Mouse (Mus musculus) megakaryocyte-erythroid progenitor cell, adult 5-6 weeks (primary cell): ENCODE results near the gene St6galnac3. TPM values are rescaled to one million over a fixed set of nuclear protein-coding genes. Genes with fewer than 3 reads are reported as not detected.
A peak's percentile ranks its signal among the peaks of the same experiment; 100 is the strongest.

ENCODE experiments used
- ATAC-seq: replicated peaks from 2 replicates; pipeline ENCODE4 v1.8.0; 2016; ENCODE audit warnings: mild to moderate bottlenecking, inconsistent platforms; ENCODE audit not compliant: severe bottlenecking, poor library complexity, low FRiP score, low TSS enrichment
- total RNA-seq, 2 experiments: library from RNA; stranded (forward) in 1 of 2; stranded (reverse) in 1 of 2; fragments of 200-1000, 215-1000 nt in 1 of 2; fragments of >200 nt in 1 of 2; fragmentation: Nextera tagmentation in 1 of 2; gene quantifications; 2 replicates each; pipeline ENCODE4 v1.2.3; 2014 to 2017

Gene St6galnac3
- total RNA-seq, 2 experiments from 2014 or later = 17.2 to 19.6 TPM

GRCm38 (mm10) chr3:153348797-153349465 is 376.0 kb downstream of the St6galnac3 start:
- ATAC-seq = 0 out of 2 replicates have a peak, but pooled peaks have one; percentile 22

- ATAC-seq = no peak
These were observed 380.0 kb downstream of the St6galnac3 start for GRCm38 (mm10) chr3:153344979-153345378.

DNA sequence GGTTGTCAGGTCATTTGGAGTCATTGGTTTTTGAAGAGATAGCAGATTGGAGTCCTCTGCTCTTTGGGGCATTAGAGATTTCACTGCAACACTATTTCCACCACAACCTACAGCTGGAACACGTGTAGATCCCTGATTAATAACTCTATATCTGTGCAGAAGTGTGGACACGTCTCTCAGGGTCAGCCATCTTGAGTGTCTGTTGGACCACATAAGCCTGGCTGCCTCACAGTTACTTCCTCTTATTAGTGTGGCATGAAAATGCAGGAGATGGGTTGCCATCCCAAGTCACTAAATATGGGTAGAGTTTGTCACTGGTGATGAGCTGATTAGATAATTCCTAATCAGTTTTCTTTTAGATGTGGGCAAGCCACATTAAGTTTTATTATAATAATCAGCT is 385.0 kb downstream of the St6galnac3 start:
- ATAC-seq = no peak

- no peak for ATAC-seq
These were observed 385.9 kb downstream of the St6galnac3 start for GRCm38 (mm10) chr3:153339091-153339490.

- no peak for ATAC-seq
These were observed 387.2 kb downstream of the St6galnac3 start for GRCm38 (mm10) chr3:153337779-153338178.

DNA sequence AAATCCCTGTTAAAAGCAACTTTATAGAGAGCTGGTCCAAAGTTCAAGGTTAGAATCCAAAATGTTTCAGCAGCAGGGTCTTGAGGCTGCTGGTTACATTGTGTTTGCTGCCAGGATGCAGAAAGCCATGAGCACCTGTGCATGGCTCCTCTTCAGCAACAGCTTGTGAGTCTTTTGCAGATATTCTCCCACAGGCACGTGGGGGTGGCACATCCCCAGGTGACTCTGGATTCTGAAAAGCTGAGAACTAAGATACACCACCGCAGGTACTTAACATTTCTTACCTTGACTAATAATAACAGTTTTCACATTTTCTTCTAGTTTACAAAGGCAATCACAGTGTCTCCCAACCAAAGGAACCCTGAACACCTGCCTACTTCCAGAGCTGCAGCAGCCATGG is 387.8 kb downstream of the St6galnac3 start:
- no peak for ATAC-seq

- no peak for ATAC-seq
These were observed 390.7 kb downstream of the St6galnac3 start for GRCm38 (mm10) chr3:153334152-153334825.

- ATAC-seq = no peak
These were observed 400.7 kb downstream of the St6galnac3 start for GRCm38 (mm10) chr3:153324307-153324706.

GRCm38 (mm10) chr3:153323446-153323845 is 401.5 kb downstream of the St6galnac3 start:
- no peak for ATAC-seq

DNA sequence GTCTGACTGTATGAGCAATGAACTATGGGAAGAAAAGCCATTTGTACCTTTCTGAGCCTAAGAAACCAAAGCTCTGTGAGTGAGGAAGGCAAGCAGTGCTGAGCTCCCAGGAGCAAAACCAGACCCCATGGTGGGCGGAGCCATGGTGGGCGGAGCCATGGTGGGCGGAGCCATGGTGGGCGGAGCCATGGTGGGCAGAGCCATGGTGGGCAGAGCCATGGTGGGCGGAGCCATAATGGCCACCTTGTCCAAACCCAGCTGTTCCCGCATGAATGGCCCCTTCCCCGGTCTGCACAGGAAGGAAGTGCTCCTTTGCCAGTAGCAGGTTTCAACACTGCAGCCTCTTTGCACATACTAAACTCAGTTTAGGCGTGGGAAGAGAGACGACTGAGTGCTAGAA is 411.4 kb downstream of the St6galnac3 start:
- 0 out of 2 replicates have a peak, but pooled peaks have one; percentile 55 for ATAC-seq

DNA sequence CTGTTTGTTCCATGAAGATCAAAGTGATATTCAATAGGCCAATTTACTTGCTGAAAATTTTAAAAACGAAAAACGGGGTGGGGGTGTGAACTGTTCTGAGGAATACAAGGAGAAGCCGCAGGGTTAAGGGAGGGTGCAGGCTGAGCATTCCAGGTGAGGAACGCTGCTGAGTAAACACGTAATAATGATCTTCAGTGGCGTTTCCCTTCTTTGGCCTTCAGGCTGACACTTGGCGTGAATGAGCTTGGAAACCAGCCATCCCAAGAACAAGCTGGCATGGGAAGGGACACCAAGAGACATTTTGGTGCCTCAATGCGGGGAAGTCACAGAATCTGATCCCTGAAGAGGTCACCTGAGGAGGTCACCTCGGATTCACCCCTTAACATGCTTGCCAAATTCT is 411.8 kb downstream of the St6galnac3 start:
- ATAC-seq = no peak

DNA sequence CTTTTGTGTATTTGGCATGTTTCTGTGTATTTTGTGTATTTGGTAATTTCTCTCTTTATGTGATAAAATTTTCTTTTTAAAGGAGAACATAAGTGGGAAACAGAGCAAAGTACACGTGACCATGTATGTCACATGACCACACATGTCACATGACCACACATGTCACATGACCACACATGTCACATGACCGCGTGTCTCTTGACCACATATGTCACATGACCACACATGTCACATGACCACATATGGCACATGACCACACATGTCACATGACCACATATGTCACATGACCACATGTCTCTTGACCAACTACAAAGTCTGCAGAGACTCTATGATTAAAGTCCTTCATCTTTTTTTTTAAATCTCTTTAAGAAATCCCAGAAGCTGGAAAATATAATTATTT is 413.0 kb downstream of the St6galnac3 start:
- no peak for ATAC-seq

DNA sequence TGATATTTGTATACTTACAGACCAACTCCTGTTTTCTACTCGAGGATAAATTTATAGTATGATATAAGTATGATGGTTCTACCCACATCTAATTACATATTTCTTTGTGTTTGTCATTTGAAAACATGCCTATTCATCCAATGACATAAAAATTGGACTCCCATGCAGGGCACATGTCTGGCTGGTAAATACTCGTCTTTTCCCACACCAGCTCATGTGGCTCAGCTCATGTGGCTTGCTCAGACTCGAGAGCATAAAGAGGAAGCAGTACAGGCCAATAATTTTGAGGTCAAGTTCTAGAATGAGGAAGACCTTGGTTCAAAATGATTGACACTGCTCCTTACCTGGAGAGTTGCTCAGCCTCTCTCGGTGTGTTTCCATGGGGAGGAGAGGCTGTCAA is 416.6 kb downstream of the St6galnac3 start:
- no peak for ATAC-seq

DNA sequence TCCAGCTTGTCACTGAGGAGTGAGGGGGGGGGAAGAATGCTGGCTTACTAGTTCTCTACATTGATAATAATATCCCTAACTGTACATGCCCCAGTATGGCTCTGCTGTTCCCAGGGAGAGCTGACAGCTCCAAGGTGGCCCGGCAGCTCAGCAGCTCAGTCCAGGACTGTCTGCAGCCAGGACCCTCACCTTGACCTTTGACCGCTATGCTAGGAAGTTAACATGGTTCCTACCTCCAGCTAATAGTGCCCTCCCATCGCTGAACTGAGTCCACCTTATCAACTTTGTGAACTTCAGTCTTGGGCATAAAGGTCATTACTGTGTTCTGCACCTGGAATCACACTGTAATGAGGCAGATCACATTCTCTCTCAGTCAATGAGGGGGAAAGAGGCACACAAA is 419.8 kb downstream of the St6galnac3 start:
- ATAC-seq = no peak

- no peak for ATAC-seq
These were observed 422.6 kb downstream of the St6galnac3 start for GRCm38 (mm10) chr3:153302376-153302775.

DNA sequence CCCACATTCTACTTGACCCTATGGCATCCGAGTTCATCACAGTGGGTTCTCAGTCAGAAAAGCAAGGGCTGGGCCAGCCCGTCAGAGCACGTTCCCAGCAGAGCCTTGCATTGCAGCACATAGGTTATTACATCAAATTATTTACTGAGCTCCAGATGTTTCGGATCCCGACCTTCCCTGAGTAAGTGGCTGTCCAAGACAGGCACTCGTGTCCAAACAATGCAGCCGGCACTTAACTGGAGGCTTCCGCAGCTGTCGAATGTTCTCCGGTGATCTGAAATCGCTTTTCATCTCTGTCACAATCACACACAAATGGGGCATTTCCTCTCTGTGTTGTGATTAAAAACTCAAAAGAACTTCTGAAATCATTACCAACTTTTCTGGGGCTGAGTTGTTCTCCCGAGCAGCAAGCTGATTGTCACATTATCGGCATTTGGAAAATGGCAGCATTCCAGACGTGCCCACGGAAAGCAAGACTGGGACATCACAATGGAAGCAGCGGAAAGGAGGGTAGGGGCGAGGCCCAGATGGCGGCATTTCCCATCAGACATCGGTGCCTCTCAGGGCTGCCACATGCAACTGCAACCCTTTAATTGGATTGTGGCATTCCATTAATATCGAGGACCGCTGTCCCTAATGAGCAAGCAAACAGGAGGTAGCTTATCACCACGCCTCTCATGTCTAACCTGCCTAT is 428.5 kb downstream of the St6galnac3 start:
- ATAC-seq = no peak

DNA sequence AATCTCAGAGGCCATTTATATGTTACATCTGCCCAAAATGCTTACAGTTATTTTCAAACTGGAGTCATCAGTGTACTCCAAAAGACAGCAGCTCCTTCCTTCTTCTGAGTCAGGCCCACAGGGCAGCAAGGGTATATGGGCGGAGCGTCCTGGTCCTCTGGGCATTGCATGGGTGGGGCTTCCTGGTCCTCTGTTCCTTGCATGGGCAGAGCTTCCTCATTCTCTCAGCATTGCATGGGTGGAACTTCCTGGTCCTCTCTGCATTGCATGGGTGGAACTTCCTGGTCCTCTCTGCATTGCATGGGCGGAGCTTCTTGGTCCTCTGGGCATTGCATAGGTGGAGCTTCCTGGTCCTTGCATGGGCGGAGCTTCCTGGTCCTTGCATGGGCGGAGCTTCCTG is 432.1 kb downstream of the St6galnac3 start:
- ATAC-seq = no peak

DNA sequence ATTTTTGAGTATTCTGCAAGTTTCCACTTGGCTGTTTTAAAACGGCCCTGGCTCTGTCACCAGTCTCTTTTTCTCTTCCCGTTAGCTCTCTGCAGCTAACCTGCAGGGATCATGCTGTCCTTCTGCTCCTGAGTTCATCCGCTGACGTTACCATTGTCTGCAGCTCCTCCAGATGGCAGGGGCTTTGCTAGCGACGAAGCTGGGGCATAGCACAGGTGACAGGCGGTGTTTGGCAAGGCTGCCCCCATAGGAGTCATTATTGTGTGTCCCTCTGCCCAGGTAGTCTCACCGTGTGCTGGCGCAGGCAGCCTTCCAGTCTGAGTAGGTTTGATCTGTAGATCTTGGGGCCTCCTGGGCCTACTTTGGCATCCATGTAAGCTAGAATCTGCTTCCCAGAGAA is 432.6 kb downstream of the St6galnac3 start:
- no peak for ATAC-seq

DNA sequence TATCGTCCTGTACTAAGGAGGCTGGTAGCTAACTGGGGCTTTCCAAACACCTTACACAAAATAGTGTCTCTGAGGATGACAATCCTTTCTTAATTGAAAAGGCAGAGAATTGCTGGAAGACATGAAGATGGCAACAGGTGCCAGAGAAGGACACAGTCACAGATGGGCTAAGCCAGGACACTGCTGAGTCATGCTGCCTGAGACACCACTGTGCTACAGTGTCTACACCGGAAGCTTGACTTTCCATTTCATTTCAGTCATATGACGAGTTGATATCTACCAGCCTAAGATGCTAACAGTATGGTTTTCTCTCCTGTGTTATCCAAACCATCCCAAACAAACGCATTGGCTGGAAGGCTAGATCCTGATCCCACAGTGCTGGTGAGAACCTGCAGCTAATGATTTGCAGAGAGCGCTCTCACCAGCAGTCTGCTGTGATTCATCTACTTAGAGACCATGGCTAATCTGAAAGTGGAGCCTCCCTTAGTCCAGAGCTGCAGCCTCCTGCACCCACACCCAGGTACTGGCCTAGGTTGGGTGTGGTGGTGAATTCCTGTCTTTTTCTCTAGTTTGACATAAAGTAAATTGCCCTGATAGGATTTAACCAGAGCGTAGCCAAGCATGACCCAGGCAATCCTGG is 433.4 kb downstream of the St6galnac3 start:
- ATAC-seq = no peak

DNA sequence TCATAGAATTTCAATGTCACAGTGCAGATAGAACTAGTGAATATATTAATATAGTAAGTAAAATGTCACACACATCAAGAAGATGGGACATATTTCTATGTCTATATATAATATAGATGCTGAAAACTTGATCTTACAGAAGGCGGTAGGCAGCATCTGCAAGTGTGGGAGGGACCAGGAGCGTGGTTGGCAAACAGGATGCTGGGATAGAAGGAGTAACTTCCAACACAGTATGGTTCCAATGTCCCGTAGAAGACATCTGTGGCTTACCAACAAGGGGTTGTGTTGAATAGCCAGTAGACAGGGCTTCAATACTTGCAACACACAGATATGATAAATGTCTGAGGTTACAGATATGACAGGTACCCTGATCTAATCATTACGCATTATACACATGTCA is 435.0 kb downstream of the St6galnac3 start:
- no peak for ATAC-seq
